Comparison of ENCODE assay signal across 13 mouse cellular contexts in genomic region chr5:147090256-147090963, GRCm38 (mm10). TPM values are rescaled to one million over a fixed set of nuclear protein-coding genes. Genes with fewer than 3 reads are reported as not detected.
DNase-seq lines count a peak whose midpoint lies in the region; ATAC-seq and TF ChIP-seq lines count a peak whose summit lies in the region.
"Had no signal": no experiment of that assay in that cellular context is flagged by ENCODE, and none has a peak within 500 bp of the region (broad histone marks: within the 10 kb centered on the region; RNA-seq: fewer than 3 reads in every experiment).

No protein-coding gene starts in this region.

- no peak overlapping the region for H3K9ac ChIP-seq in limb, embryonic 14.5 days (ENCODE audit: low read depth, low read length, severe bottlenecking)

- H3K4me2 ChIP-seq in limb, embryonic 14.5 days (replicated peaks; ENCODE audit: low read depth, low read length, severe bottlenecking): no peak overlapping the region

- H3K4me3 ChIP-seq in cerebellum, adult 2 months (replicated peaks; ENCODE audit: insufficient read depth, low read depth, low read length): no peak overlapping the region
- no peak overlapping the region for H3K4me3 ChIP-seq in limb, embryonic 14.5 days (replicated peaks; ENCODE audit: low read length)

- WGBS in cerebellum, adult 2 months: 33% methylated on average over 11 of the region's 11 CpGs
- 55% methylated on average over 11 of the region's 11 CpGs for WGBS in limb, embryonic 14.5 days

- H3K27me3 ChIP-seq in cerebellum, adult 2 months (ENCODE audit: control insufficient read depth, insufficient read depth, low read length): no peaks in the 10 kb centered on the region
- no peaks in the 10 kb centered on the region for H3K27me3 ChIP-seq in limb, embryonic 14.5 days (ENCODE audit: control insufficient read depth, insufficient read depth, low read length)
- H3K27me3 ChIP-seq: CH12.LX had no signal

- no peak for TF ChIP-seq CTCF in brain, embryonic 14.5 days (IDR thresholded peaks at IDR 0.05; ENCODE audit: borderline replicate concordance, extremely low read depth, insufficient read depth, insufficient read length)
- no peak for TF ChIP-seq CTCF in cerebellum, adult 2 months (IDR thresholded peaks at IDR 0.05; ENCODE audit: borderline replicate concordance, insufficient read depth, low read depth, low read length)

- H3K4me1 ChIP-seq in cerebellum, adult 2 months (ENCODE audit: control insufficient read depth, insufficient read depth, low read length): peaks cover 51% of the 10 kb centered on the region
- peaks cover 9% of the 10 kb centered on the region; the same call in 1 of the 2 replicates for H3K4me1 ChIP-seq in limb, embryonic 14.5 days (ENCODE audit: control insufficient read depth, insufficient read depth, low read length)

- TF ChIP-seq POLR2A in brain, embryonic 14.5 days (IDR thresholded peaks at IDR 0.05; ENCODE audit: borderline replicate concordance, extremely low read depth, insufficient read depth, insufficient read length, poor library complexity, severe bottlenecking): no peak
- TF ChIP-seq POLR2A in cerebellum, adult 2 months (IDR thresholded peaks at IDR 0.05; ENCODE audit: borderline replicate concordance, insufficient read depth, low read length): no peak
- TF ChIP-seq POLR2A in limb, embryonic 14.5 days (IDR thresholded peaks at IDR 0.05; ENCODE audit: borderline replicate concordance, extremely low read depth, insufficient read depth, insufficient read length): no peak

- no peak for ATAC-seq in limb, embryonic 14.5 days (ENCODE audit: low FRiP score, low read depth)

- intact Hi-C loops in gastrocnemius, postnatal 14 days (cut with DNase I; ENCODE audit: low total_unique reads): no loop called here

- no peaks in the 10 kb centered on the region for H3K9me3 ChIP-seq in limb, embryonic 14.5 days (ENCODE audit: control insufficient read depth, low read length)

- DNase-seq in gastrocnemius, postnatal 14 days: peak; percentile 23
- no peak for DNase-seq in gastrocnemius, postnatal 10 days
- DNase-seq in brain, embryonic 14.5 days (ENCODE audit: low read depth): peak; percentile 59
- DNase-seq in cerebellum, adult 2 months: peak; percentile 83 to 93
- DNase-seq in limb, embryonic 14.5 days (ENCODE audit: low spot score): peak; percentile 56
- no peak for DNase-seq in layer of hippocampus, postnatal 10 days (ENCODE audit: low spot score in 2 of 2)
- DNase-seq in layer of hippocampus, postnatal 25 days (ENCODE audit: extremely low spot score in 1 of 2, low spot score in 1 of 2): no peak
- DNase-seq in adrenal gland, postnatal 10 days: no peak
- DNase-seq: adrenal gland, postnatal 36 days; embryo, embryonic 11 days; kidney, postnatal 14 days; thymus, adult 18-20 months had no signal

- H3K36me3 ChIP-seq in limb, embryonic 14.5 days (ENCODE audit: control insufficient read depth, insufficient read depth, low read length): peaks cover 23% of the 10 kb centered on the region

- H3K27ac ChIP-seq in cerebellum, adult 2 months (ENCODE audit: insufficient read depth, low read length): peak overlapping the region; percentile 83
- H3K27ac ChIP-seq in limb, embryonic 14.5 days (replicated peaks; ENCODE audit: low read depth, low read length): no peak overlapping the region

RNA-seq across cellular contexts. Expression of gene Polr1d, which starts 13.6 kb away (rescaled TPM):
- total RNA-seq in gastrocnemius, postnatal 14 days (2021): 10 to 100 TPM; 87.1 to 94.8 TPM
- total RNA-seq in gastrocnemius, postnatal 10 days (2021): 100 to 1,000 TPM; 103 to 116 TPM
- 82.3 and 93.6 TPM in 2 replicates for polyA plus RNA-seq in brain, embryonic 14.5 days (2012; rRNA removed)
- 85.0 and 89.2 TPM in 2 replicates for polyA plus RNA-seq in cerebellum, adult 2 months (2012; rRNA removed)
- 82.7 and 104 TPM in 2 replicates for polyA plus RNA-seq in limb, embryonic 14.5 days (2012; rRNA removed)
- 144 and 148 TPM in 2 replicates for polyA plus RNA-seq in limb, embryonic 14.5 days (2014; fragmentation: Nextera tagmentation; extraction: Ambion mirVana)
- total RNA-seq in layer of hippocampus, postnatal 10 days (2021): 10 to 100 TPM; 80.3 to 84.0 TPM
- total RNA-seq in layer of hippocampus, postnatal 25 days (2021): 10 to 100 TPM; 68.6 to 72.4 TPM
- total RNA-seq in adrenal gland, postnatal 10 days (2021): 100 to 1,000 TPM; 145 to 159 TPM

RNA-seq across cellular contexts. Expression of gene Lnx2, which starts 14.0 kb away (rescaled TPM):
- total RNA-seq in gastrocnemius, postnatal 14 days (2021): 1 to 10 TPM; 5.6 to 5.9 TPM
- 1 to 10 TPM; 6.7 to 7.4 TPM for total RNA-seq in gastrocnemius, postnatal 10 days (2021)
- polyA plus RNA-seq in brain, embryonic 14.5 days (2012; rRNA removed): 7.1 and 10.1 TPM in 2 replicates
- 15.9 and 16.8 TPM in 2 replicates for polyA plus RNA-seq in cerebellum, adult 2 months (2012; rRNA removed)
- polyA plus RNA-seq in limb, embryonic 14.5 days (2012; rRNA removed): 13.7 and 16.9 TPM in 2 replicates
- polyA plus RNA-seq in limb, embryonic 14.5 days (2014; fragmentation: Nextera tagmentation; extraction: Ambion mirVana): 13.7 and 15.8 TPM in 2 replicates
- total RNA-seq in layer of hippocampus, postnatal 10 days (2021): 1 to 10 TPM; 6.5 to 8.9 TPM
- 1 to 10 TPM; 4.9 to 5.2 TPM for total RNA-seq in layer of hippocampus, postnatal 25 days (2021)
- 10 to 100 TPM; 17.0 to 18.3 TPM for total RNA-seq in adrenal gland, postnatal 10 days (2021)

Comparison
In these comparisons a context has a peak if more than half of its experiments do, and no peak if none do; other contexts are left out.
1. DNase-seq: peak in gastrocnemius, postnatal 14 days (single experiment), brain, embryonic 14.5 days (single experiment), cerebellum, adult 2 months (2 of 2) and limb, embryonic 14.5 days (single experiment); none in gastrocnemius, postnatal 10 days (single experiment), layer of hippocampus, postnatal 10 days (0 of 2), layer of hippocampus, postnatal 25 days (0 of 2) and adrenal gland, postnatal 10 days (single experiment).